Mouse (Mus musculus): ENCODE measurements around the gene Ssxb1. TPM values are rescaled to one million over a fixed set of nuclear protein-coding genes. Genes with fewer than 3 reads are reported as not detected.
"Not testable (repeated sequence)": the region's sequence is repeated elsewhere in the genome, so short reads cannot be mapped to it uniquely, and the experiment has no call there.

Ssxb1 gene
- polyA plus RNA-seq (2015; fragmentation: Nextera tagmentation; extraction: Ambion mirVana) = not detected in 2 replicates

DNA sequence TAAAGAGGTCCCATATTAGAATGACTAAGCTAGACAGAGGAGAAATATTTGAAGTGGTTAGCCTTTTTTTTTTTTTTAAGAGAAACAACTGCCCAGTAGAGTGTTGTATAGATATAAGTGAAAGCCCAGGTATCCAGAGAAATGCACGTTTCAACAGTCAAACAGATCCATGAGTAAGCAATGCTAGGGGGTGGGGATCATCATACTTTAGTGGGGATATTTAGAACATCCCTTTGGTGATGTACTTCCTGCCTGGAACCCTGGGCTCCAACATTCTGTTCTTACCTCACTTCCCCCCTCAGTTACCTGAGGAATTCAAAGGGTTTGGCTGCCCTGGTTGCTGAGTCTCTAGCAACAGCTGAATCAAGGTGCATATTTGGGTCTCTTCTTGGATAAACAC lies at the start of gene Ssxb1:
TSS of gene Ssxb1 (plus strand) at position 301 of the 400 bp plus-strand sequence.
- not testable (repeated sequence) for DNase-seq (ENCODE audit: low spot score)

DNA sequence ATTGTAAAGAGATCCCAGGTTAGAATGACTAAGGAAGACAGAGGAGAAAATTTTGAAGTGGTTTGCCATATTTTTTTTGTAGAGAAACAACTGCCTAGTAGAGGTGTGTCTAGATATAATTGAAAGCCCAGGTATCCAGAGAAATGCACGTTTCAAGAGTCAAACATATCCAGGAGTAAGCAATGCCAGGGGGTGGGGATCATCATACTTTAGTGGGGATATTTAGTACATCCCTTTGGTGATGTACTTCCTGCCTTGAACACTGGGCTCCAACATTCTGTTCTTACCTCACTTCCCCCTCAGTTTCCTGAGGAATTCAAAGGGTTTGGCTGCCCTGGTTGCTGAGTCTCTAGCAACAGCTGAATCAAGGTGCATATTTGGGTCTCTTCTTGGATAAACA lies 46.4 kb upstream of the Ssxb1 start, which contains the start of gene Ssxb9:
TSS of gene Ssxb9 (plus strand) at position 301 of the 400 bp plus-strand sequence.
- not testable (repeated sequence) for DNase-seq (ENCODE audit: low spot score)

DNA sequence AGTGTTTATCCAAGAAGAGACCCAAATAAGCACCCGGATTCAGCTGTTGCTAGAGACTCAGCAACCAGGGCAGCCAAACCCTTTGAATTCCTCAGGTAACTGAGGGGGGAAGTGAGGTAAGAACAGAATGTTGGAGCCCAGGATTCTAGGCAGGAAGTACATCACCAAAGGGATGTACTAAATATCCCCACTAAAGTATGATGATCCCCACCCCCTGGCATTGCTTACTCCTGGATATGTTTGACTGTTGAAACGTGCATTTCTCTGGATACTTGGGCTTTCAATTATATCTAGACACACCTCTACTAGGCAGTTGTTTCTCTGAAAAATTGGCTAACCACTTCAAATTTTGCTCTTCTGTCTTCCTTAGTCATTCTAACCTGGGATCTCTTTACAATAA lies 48.5 kb downstream of the Ssxb1 start, which contains the start of gene Ssxb2:
TSS of gene Ssxb2 (minus strand) at position 101 of the 400 bp plus-strand sequence.
- DNase-seq (ENCODE audit: low spot score) = not testable (repeated sequence)

Other genes starting within 250 kb of the Ssxb1 start
- 10.7 and 12.0 TPM in 2 replicates for gene Tbc1d25, start 237.1 kb upstream of the Ssxb1 start, polyA plus RNA-seq (2015; fragmentation: Nextera tagmentation; extraction: Ambion mirVana)
- 53.4 and 59.1 TPM in 2 replicates for gene Ebp, start 219.8 kb upstream of the Ssxb1 start, polyA plus RNA-seq (2015; fragmentation: Nextera tagmentation; extraction: Ambion mirVana)
- 0.60 and 0.64 TPM in 2 replicates for gene Porcn, start 206.8 kb upstream of the Ssxb1 start, polyA plus RNA-seq (2015; fragmentation: Nextera tagmentation; extraction: Ambion mirVana)
- gene Ftsj1, start 160.9 kb upstream of the Ssxb1 start, polyA plus RNA-seq (2015; fragmentation: Nextera tagmentation; extraction: Ambion mirVana) = 30.2 and 35.9 TPM in 2 replicates
- 0.16 and 0.26 TPM in 2 replicates for gene Slc38a5, start 142.2 kb upstream of the Ssxb1 start, polyA plus RNA-seq (2015; fragmentation: Nextera tagmentation; extraction: Ambion mirVana)
- not detected in 2 replicates for gene Ssxb10, start 85.9 kb upstream of the Ssxb1 start, polyA plus RNA-seq (2015; fragmentation: Nextera tagmentation; extraction: Ambion mirVana)
- not detected in 2 replicates for gene Ssxb9, start 46.3 kb upstream of the Ssxb1 start, polyA plus RNA-seq (2015; fragmentation: Nextera tagmentation; extraction: Ambion mirVana)
- not detected in 2 replicates for gene Ssxb2, start 48.4 kb downstream of the Ssxb1 start, polyA plus RNA-seq (2015; fragmentation: Nextera tagmentation; extraction: Ambion mirVana)
- not detected in 2 replicates for gene Gm14459, start 111.6 kb downstream of the Ssxb1 start, polyA plus RNA-seq (2015; fragmentation: Nextera tagmentation; extraction: Ambion mirVana)
- gene Ssxb6, start 134.9 kb downstream of the Ssxb1 start, polyA plus RNA-seq (2015; fragmentation: Nextera tagmentation; extraction: Ambion mirVana) = not detected in 2 replicates
- gene Ssxb3, start 178.5 kb downstream of the Ssxb1 start, polyA plus RNA-seq (2015; fragmentation: Nextera tagmentation; extraction: Ambion mirVana) = not detected in 2 replicates

Data from thymus, postnatal 0 days (tissue).